Comparison of ENCODE assay signal across 24 mouse cellular contexts in the genomic region with DNA sequence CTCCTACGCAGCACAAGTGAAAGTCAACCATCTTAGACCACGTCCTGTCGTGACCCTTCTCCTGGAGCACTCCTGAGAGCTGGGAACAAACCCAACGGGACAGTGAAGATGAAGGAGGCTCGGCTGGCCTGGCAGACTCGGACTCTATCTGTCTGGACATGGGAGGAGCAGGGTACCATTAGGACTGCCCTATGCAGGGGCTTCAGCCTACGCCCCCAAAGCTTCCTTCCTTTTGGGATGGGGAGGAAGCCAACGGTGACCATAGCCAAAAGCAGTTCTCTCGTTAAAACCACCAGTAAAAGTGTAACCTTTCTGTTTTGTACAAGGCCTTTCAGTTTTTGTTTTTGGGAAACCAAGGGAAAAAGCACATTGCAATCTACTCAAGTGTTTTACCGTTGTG. TPM values are rescaled to one million over a fixed set of nuclear protein-coding genes. Genes with fewer than 3 reads are reported as not detected.
DNase-seq lines count a peak whose midpoint lies in the region; ATAC-seq and TF ChIP-seq lines count a peak whose summit lies in the region.
"Had no signal": no experiment of that assay in that cellular context is flagged by ENCODE, and none has a peak within 500 bp of the region (broad histone marks: within the 10 kb centered on the region; RNA-seq: fewer than 3 reads in every experiment).

No protein-coding gene starts in this region.

- ATAC-seq in limb, embryonic 12.5 days (ENCODE audit: insufficient number of reproducible peaks, insufficient read depth, low FRiP score, low TSS enrichment, low read depth): no peak
- ATAC-seq: CD4-positive, CD25-positive, alpha-beta regulatory T cell, adult 4 months; forebrain, embryonic 14.5 days; forebrain, postnatal 0 days; inflammation-experienced regulatory T-cells, adult 6 months; intestine, embryonic 16.5 days had no signal

- no peak overlapping the region for H3K9ac ChIP-seq in limb, embryonic 12.5 days (replicated peaks)
- H3K9ac ChIP-seq: embryonic facial prominence, embryonic 12.5 days; embryonic facial prominence, embryonic 15.5 days; forebrain, postnatal 0 days; heart, embryonic 13.5 days; hindbrain, embryonic 12.5 days; hindbrain, embryonic 15.5 days had no signal

- TF ChIP-seq POLR2A in kidney, adult 2 months (IDR thresholded peaks at IDR 0.05; ENCODE audit: low read depth, low read length): no peak

- no peaks in the 10 kb centered on the region for H3K4me1 ChIP-seq in kidney, adult 2 months (ENCODE audit: control insufficient read depth, insufficient read depth, low read length)
- H3K4me1 ChIP-seq in limb, embryonic 12.5 days (replicated peaks): 0 out of 2 replicates have a peak, but pooled peaks cover 10% of the 10 kb centered on the region
- peaks cover 5% of the 10 kb centered on the region; the same call in 1 of the 2 replicates for H3K4me1 ChIP-seq in limb, embryonic 10.5 days
- H3K4me1 ChIP-seq: embryonic facial prominence, embryonic 12.5 days; embryonic facial prominence, embryonic 15.5 days; hindbrain, embryonic 12.5 days; hindbrain, embryonic 15.5 days had no signal

- H3K9me3 ChIP-seq in limb, embryonic 12.5 days: no peaks in the 10 kb centered on the region
- H3K9me3 ChIP-seq in limb, embryonic 10.5 days (replicated peaks): no peaks in the 10 kb centered on the region
- H3K9me3 ChIP-seq: embryonic facial prominence, embryonic 12.5 days; embryonic facial prominence, embryonic 15.5 days; heart, embryonic 13.5 days; hindbrain, embryonic 12.5 days; hindbrain, embryonic 15.5 days had no signal

- no peaks in the 10 kb centered on the region for H3K27me3 ChIP-seq in kidney, adult 2 months (replicated peaks; ENCODE audit: control insufficient read depth, insufficient read depth, low read length)
- H3K27me3 ChIP-seq in limb, embryonic 12.5 days: no peaks in the 10 kb centered on the region
- no peaks in the 10 kb centered on the region for H3K27me3 ChIP-seq in limb, embryonic 10.5 days (ENCODE audit: low read depth, poor library complexity, severe bottlenecking)
- H3K27me3 ChIP-seq: embryonic facial prominence, embryonic 12.5 days; embryonic facial prominence, embryonic 15.5 days; heart, embryonic 13.5 days; hindbrain, embryonic 12.5 days; hindbrain, embryonic 15.5 days had no signal

- no peak for TF ChIP-seq CTCF in kidney, adult 2 months (conservative IDR thresholded peaks at IDR 0.05; ENCODE audit: insufficient read depth, insufficient read length, low read depth, low read length)

- 67% methylated on average over 10 of the region's 10 CpGs for WGBS in kidney, adult 2 months
- WGBS in limb, embryonic 12.5 days: 84% methylated on average over 10 of the region's 10 CpGs
- WGBS in limb, embryonic 10.5 days: 89% methylated on average over 10 of the region's 10 CpGs

- H3K4me3 ChIP-seq in kidney, adult 2 months (ENCODE audit: insufficient read depth, low read depth, low read length): no peak overlapping the region
- no peak overlapping the region for H3K4me3 ChIP-seq in limb, embryonic 12.5 days (replicated peaks)
- H3K4me3 ChIP-seq in limb, embryonic 10.5 days: no peak overlapping the region
- H3K4me3 ChIP-seq: embryonic facial prominence, embryonic 12.5 days; embryonic facial prominence, embryonic 15.5 days; heart, embryonic 13.5 days; hindbrain, embryonic 12.5 days; hindbrain, embryonic 15.5 days had no signal

- DNase-seq in heart, adult 18-20 months: peak; percentile 35 to 46
- DNase-seq in heart, postnatal 10 days: no peak
- DNase-seq in kidney, adult 2 months: peak; percentile 55
- no peak for DNase-seq in kidney, adult 18-20 months
- no peak for DNase-seq in limb, embryonic 10.5 days (ENCODE audit: low spot score)
- DNase-seq in frontal cortex, postnatal 25 days (ENCODE audit: low spot score in 2 of 2): no peak
- DNase-seq: adrenal gland, adult 2 months; adrenal gland, postnatal 14 days; cerebellum, adult 11 months; cerebellum, adult 2 months; cerebellum, adult 9-11 months; cerebellum, postnatal 25 days; forebrain, postnatal 0 days; gastrocnemius, postnatal 10 days had no signal

- intact Hi-C loops in heart, postnatal 10 days (cut with DNase I): loop anchor here (10.0 kb wide), 1 partner anchor 387 kb away; no protein-coding TSS in a partner anchor

- H3K4me2 ChIP-seq in limb, embryonic 12.5 days: no peak overlapping the region
- H3K4me2 ChIP-seq: embryonic facial prominence, embryonic 12.5 days; embryonic facial prominence, embryonic 15.5 days; heart, embryonic 13.5 days; hindbrain, embryonic 12.5 days; hindbrain, embryonic 15.5 days had no signal

- no peaks in the 10 kb centered on the region for H3K36me3 ChIP-seq in kidney, adult 2 months (ENCODE audit: control insufficient read depth, insufficient read depth, low read length)
- H3K36me3 ChIP-seq in limb, embryonic 12.5 days: peaks cover 85% of the 10 kb centered on the region
- H3K36me3 ChIP-seq in limb, embryonic 10.5 days: peaks cover 86% of the 10 kb centered on the region

- H3K27ac ChIP-seq in kidney, adult 2 months (ENCODE audit: insufficient read depth, low read depth, low read length): no peak overlapping the region
- peak overlapping the region; percentile 13; the same call in 1 of the 2 replicates for H3K27ac ChIP-seq in limb, embryonic 12.5 days
- no peak overlapping the region for H3K27ac ChIP-seq in limb, embryonic 10.5 days
- H3K27ac ChIP-seq: embryonic facial prominence, embryonic 12.5 days; embryonic facial prominence, embryonic 15.5 days; heart, embryonic 13.5 days; hindbrain, embryonic 12.5 days; hindbrain, embryonic 15.5 days had no signal

RNA-seq across cellular contexts. Expression of gene Prpf18, which starts 40.2 kb away (rescaled TPM):
- total RNA-seq in heart, adult 18-20 months (2021): 10 to 100 TPM; 34.2 to 35.5 TPM
- total RNA-seq in heart, postnatal 10 days (2021): 10 to 100 TPM; 30.0 to 33.7 TPM
- polyA plus RNA-seq in kidney, adult 2 months (2012; rRNA removed): 10.5 and 12.2 TPM in 2 replicates
- polyA plus RNA-seq in limb, embryonic 12.5 days (2016; fragmentation: Nextera tagmentation; extraction: Ambion mirVana): 42.7 and 44.6 TPM in 2 replicates
- 37.5 and 42.1 TPM in 2 replicates for polyA plus RNA-seq in limb, embryonic 10.5 days (2016; fragmentation: Nextera tagmentation; extraction: Ambion mirVana)

Comparison
In these comparisons a context has a peak if more than half of its experiments do, and no peak if none do; other contexts are left out.
1. DNase-seq: peak in heart, adult 18-20 months (2 of 2) and kidney, adult 2 months (single experiment); none in heart, postnatal 10 days (0 of 2), kidney, adult 18-20 months (single experiment), limb, embryonic 10.5 days (single experiment) and frontal cortex, postnatal 25 days (0 of 2).